Mouse (Mus musculus): ENCODE results near the gene Zc3h8. TPM values are rescaled to one million over a fixed set of nuclear protein-coding genes. Genes with fewer than 3 reads are reported as not detected.

Gene Zc3h8
- polyA plus RNA-seq (2017; shearing (Covaris generic)) = 1 to 10 TPM; 6.4 to 7.7 TPM

DNA sequence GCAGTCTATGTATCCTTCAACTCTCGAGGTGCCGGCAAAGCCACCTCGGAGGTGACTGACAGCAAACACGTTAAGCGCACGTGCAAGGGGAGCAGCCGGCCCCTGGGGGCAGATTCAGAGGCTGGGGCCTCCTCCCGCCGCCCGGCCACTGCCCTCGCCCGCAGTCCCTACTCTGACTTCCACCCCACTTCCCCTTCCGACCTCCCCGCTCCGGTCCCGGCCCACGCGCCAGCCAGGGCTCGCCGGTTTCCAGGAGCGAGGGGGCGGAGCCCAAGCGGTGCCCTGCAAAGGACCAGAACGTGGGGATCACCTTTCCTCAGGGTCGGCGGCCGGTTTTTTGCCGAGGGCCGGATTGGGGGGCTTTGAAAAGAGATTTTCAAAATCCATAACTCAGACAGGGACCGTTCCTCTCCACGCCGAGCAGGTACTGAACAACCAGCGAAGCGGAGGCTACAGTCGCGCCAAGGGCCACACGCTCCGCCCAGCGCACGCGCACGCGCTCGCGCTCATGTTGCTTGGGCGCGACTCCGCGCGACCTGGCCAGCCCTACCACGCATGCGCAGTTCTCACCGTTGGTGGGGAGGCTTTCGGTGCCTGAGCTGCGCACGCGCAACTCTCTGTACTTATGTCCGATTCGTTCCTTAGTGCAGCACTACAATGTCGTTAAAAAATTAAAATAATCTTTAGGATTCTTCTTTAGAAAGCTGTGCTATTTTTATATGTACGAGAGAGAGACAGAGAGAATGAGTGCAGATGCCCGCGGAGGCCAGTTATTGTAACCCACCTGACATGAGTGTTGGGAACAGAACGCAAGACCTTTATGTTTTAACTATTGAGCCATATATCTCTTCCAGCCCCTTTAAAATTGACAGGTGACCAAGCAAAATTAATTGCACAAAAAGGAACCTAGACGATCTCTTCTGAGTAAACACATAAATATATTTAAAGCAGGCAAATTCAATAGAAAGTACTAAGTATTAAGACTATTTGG is at the start of gene Zc3h8:
Zc3h8 (minus strand) TSS at position 540 of the 991 bp plus-strand sequence.
- peak; percentile 92 for ATAC-seq

DNA sequence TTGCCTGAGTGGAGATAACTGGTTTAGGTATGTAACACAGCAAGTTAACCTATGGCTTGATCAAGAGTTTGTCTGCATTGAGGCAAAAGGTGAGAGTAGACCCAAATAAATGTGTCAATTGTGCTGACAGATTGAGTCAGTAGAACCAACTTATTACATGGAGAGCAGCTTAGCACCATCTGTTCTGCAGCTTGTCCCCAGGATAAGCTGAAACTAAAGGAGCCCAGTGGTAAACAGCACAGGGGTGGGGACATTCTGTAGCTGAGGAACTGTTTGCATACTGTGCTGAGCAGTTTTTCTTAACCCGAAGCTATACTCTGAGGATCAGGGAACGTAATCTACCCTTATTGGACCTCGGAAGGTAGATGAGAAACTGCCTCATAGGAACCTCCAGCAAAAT is 40.9 kb upstream of the Zc3h8 start:
- no peak for ATAC-seq

GRCm38 (mm10) chr2:128975572-128975971 is 31.7 kb upstream of the Zc3h8 start:
- no peak for ATAC-seq

DNA sequence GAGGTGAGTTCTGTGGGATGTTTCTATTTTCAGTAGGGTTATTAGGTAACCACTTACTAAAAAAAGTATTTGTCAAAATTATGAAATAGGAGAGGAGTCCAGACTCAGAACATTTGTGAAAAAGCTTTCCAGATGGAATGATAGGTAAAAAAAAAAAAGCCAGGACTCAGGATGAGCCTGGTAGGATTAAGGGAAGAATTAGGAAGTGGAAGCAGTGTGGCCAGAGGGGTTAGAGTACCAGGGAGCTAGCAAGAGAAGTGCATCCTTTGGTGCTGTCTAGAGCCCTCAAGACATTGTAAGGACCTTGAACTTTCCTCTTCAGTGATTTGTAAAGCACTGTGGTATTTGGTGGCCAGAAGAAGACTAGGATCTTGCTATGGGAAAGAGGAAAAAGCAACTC is 28.4 kb upstream of the Zc3h8 start:
- ATAC-seq = no peak

DNA sequence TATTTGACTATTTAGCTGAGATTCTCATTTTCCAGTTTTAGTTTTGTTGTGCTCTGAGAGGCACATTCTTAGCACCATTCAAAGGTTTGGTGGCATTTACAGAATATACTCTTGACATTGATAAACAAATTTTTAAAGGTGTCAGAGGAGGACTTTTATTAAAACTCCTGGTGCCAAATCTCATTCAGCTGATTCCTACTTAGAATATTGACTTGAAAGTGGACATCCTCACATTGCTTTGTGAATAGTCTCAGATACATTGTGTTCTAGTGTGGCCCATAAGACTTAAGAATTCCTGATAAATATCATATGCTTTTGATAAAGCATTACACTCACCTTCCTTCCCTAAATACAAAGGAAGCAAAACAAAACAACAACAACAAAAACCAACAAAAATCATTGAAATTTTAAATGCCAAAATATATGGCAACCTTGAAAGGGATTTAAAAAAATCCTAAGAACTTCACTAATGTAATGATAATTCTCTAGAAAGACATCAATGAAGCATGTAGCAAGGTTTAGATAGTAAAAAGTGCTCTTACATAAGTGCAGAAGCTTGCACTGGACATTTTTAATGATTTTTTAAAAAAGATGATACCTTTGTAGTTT is 24.7 kb upstream of the Zc3h8 start:
- ATAC-seq = no peak

- ATAC-seq = peak; percentile 16
Measured at GRCm38 (mm10) chr2:128967661-128968441, 24.0 kb upstream of the Zc3h8 start, which contains the start of gene Gm10762. Gene Gm10762 (minus strand): TSS chr2:128967725.

- peak; percentile 98 for ATAC-seq
Measured at GRCm38 (mm10) chr2:128966641-128967580, 23.0 kb upstream of the Zc3h8 start, which contains the start of gene Zc3h6. Gene Zc3h6 (plus strand): TSS chr2:128967402.

DNA sequence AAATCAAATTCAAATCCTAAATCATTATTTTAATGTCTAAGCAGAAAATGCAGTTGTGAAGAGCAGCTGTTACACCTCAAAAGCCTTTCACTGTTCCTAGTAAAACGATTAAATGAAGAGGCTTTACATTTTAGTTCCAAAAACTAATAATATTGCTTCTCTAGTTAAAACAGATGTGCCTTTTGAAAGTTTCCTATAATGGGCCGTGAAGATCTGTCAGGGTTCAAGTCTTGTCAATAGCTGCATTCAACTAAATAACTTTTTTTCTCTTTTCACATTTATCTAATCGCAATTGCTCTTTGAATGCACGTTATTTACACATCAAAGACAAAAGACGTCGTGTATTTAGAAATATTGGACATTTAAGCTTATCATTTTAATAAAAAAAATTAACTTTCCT is 22.4 kb upstream of the Zc3h8 start:
- ATAC-seq = no peak

- ATAC-seq = no peak
Measured at GRCm38 (mm10) chr2:128965505-128966105, 21.7 kb upstream of the Zc3h8 start.

- no peak for ATAC-seq
Measured at GRCm38 (mm10) chr2:128954186-128954585, 10.3 kb upstream of the Zc3h8 start.

- peak; percentile 32 for ATAC-seq
Measured at GRCm38 (mm10) chr2:128947962-128948588, 4.2 kb upstream of the Zc3h8 start.

- ATAC-seq = no peak
Measured at GRCm38 (mm10) chr2:128936256-128936655, 7.6 kb downstream of the Zc3h8 start.

- ATAC-seq = no peak
Measured at GRCm38 (mm10) chr2:128930704-128931103, 13.2 kb downstream of the Zc3h8 start.

GRCm38 (mm10) chr2:128928446-128928845 is 15.4 kb downstream of the Zc3h8 start:
- ATAC-seq = no peak

GRCm38 (mm10) chr2:128924799-128925198 is 19.1 kb downstream of the Zc3h8 start:
- ATAC-seq = no peak

- ATAC-seq = no peak
Measured at GRCm38 (mm10) chr2:128916528-128916927, 27.3 kb downstream of the Zc3h8 start.

DNA sequence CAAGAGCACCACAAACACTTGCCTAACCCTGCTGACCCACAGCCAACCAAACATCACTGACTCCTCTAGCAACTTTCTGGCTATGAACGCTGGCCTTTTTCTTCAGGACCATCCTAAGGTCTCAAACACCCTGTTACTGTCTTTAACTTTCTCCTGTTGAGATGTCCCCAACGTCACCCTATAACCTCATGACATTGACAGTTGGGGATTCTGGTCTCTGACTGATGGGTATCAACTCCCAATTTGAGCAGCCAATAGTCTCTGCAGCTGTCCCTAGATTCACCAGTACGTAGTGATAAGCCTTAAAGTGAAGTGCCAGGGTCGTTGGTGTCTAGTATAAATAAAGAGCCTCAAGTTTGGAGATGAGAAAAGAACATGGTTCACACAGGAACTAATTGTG is 28.9 kb downstream of the Zc3h8 start:
- ATAC-seq = no peak

- no peak for ATAC-seq
Measured at GRCm38 (mm10) chr2:128903661-128904060, 40.2 kb downstream of the Zc3h8 start.

DNA sequence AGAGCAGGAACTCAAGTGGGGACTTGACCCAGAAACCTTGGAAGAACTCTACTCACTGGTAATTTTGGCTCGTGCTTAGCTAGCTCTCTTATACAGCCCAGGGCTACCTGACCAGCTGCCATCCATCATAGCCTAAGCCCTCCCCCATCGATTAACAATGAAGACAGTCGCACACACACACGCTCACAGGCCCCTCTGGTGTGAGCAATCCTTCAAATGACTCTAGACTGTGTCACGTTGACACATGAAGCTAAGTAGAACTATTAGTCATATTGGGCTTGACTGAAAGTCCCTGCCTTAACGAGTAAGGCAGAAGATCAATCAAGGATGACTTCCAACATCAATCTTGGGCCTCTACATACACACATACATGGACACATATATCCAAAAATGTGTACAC is 41.0 kb downstream of the Zc3h8 start:
- ATAC-seq = no peak

- ATAC-seq = no peak
Measured at GRCm38 (mm10) chr2:128892180-128892721, 51.6 kb downstream of the Zc3h8 start.
